Mouse (Mus musculus) embryonic fibroblast, embryonic 13.5 days (primary cell): Measurements from ENCODE around the gene Coa4.

Experiments used
- CTCF ChIP-seq: IDR thresholded peaks from 2 replicates; pipeline ENCODE4 v1.5.1; 2011; ENCODE audit warnings: mild to moderate bottlenecking, control low read depth, low read length, moderate library complexity, borderline replicate concordance; ENCODE audit not compliant: insufficient read depth
- POLR2A ChIP-seq: IDR thresholded peaks from 2 replicates; pipeline ENCODE4 v1.6.1; 2011; ENCODE audit warnings: low read depth, mild to moderate bottlenecking, control low read depth, low read length, moderate library complexity

GRCm38 (mm10) chr7:100537519-100537902, 640 bp downstream of the Coa4 start:
- TF ChIP-seq POLR2A = no peak
- no peak for TF ChIP-seq CTCF
